Mouse (Mus musculus) cerebellum, postnatal 10 days (tissue): ENCODE measurements around the gene Phactr4.

Experiments
- DNase-seq, 2 experiments: peaks; one replicate each; pipeline ENCODE4 v3.0.0; 2021; ENCODE audit warnings: mixed read lengths in 2 of 2

Gene Phactr4

DNA sequence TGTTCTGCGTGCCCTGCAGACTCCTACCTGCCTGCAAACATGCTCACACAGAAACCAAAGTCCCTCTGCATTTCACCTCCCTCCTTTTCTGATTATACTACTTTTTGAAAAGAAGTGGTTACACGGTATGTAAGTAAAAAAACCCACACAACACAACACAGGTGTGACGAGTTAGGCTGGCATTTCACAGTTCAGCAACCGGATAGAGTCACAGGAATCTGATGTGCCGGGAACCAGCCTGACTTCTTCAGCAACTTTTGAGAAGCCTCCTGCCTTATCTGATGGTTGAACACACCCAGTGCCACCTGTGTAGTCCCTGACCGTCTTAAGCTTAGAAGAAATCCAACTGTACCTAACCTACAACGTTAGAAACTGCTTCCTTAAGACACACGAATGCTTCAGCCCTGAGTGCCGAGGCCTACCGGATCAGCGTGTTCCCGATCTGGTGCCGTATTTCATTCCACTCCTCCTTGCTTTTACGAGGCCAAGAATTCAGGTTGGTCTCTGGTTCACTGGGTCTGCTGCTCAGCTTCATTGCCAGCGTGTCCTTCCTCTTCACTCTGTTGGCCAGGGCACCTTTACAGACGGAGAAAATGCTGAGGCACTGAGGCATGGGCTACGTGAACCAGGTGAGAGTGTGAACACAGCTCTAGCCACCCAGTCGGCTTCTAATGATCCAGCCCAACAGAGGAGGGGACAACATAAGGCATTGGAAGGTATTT lies 54.6 kb downstream of the Phactr4 start:
- DNase-seq, result no peak

DNA sequence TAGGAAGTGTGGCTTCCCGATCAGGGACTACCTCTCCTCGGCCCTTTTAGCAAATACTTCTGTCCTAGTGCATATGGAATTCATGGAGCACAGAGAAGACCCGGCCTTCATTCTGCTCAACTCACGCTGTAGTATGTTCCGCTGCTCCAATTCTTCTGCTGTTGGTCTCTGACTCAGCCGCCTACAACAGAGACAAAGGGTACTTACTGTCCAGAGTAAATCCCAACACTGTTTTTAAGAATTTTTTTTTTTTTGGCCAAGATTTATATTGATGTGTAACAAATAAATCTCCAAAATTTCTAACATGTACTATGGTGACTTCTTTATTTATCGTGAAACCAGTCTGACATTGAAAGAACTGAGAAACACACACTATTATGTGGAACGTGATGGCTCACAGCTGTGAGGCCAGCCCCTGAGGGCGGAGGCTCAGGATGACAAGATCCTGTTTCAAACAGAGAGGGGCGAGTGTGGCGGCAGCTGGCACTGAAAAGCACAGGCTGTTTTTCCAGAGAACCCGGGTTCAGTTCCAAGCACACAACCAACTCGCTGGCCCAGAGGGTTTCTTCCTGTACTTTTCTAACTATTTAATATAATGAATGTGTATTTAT lies 56.7 kb downstream of the Phactr4 start:
- no peak for DNase-seq

- no peak for DNase-seq
Measured at GRCm38 (mm10) chr4:132363487-132363886, 58.8 kb downstream of the Phactr4 start.

- no peak for DNase-seq
Measured at GRCm38 (mm10) chr4:132359510-132359909, 62.8 kb downstream of the Phactr4 start.

GRCm38 (mm10) chr4:132356170-132356569 lies 66.1 kb downstream of the Phactr4 start:
- peak; percentile 54 to 59 for DNase-seq

DNA sequence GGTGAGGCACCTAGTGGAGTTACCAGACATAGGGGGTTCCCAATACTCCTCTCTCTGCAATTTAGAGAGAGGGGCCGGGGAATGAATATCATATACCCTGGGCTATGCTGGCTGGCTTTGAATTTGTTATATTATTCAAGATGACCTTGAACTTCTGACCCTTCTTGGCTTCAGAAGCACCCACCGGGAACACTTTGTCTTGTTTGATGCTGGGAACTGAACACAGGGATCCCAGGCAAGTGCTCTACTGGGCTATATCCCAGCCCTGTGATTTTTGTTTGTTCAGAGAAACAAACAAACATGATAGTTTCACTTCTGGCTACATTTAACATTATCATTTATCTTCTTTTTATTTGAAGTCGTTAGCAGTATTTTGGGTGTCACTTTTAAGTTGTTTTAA lies 66.9 kb downstream of the Phactr4 start:
- no peak for DNase-seq

- peak; percentile 33 to 37 for DNase-seq
Measured at GRCm38 (mm10) chr4:132354571-132354970, 67.7 kb downstream of the Phactr4 start.

DNA sequence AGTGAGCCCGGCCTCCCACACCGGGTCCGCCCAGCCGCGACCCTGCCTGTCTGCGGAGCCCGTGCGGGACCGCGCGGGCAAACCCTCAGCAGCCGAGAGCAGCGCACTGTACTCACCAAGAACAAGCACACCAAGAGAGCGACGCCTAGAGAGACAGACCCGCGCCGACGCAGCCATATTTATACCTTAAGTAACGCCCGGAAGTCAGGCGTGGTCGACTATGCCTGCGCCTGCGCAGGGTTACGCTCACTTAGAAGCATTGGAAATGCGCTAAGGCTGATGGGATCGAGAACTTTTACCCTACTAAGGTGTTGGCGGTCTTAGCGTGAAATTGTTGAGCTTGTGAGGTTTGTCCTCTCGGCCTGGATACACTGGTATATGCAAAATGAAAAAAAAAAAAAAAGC lies 68.8 kb downstream of the Phactr4 start, which contains the start of gene Rcc1:
TSS of gene Rcc1 (minus strand) at position 125 of the 405 bp plus-strand sequence.
- DNase-seq, result peak; percentile 84 to 91

DNA sequence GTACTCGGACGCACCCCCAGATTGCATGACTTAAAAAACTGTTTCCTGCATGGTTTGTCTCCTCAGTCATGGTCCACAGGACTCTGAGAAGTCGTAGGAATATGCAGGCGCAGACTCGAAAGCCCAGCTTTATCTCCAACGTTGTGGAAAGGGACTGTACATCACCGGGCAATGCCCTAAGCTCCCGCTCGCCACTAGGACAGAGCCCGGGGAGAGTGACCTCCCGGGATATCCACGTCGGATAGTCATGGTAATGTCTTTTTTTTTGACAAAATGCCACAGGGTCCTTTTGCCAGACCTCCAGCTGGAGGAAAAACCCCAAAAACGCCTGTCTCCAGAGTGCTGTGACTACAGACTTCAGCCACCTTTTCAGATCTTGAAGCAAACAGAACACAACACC lies 69.5 kb downstream of the Phactr4 start:
- DNase-seq, result peak; percentile 35 to 37

DNA sequence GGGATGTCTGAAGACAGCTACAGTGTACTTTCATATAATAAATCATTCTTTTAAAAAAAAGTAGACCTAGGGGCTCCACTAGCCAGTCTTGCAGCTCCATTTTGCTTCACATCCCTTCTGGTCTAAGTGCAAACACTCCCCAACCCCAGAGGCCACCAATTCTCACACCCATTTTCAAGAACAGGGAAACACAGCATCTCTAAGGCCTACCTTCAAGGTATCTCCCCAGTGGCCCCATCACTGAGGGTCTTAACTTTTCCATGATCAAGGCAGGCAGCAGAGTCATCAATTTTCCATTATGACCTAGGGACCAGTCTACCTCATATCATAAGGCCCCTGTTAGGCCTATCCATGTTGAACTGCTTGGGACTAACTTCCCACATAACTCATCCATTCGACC lies 70.9 kb downstream of the Phactr4 start:
- no peak for DNase-seq

DNA sequence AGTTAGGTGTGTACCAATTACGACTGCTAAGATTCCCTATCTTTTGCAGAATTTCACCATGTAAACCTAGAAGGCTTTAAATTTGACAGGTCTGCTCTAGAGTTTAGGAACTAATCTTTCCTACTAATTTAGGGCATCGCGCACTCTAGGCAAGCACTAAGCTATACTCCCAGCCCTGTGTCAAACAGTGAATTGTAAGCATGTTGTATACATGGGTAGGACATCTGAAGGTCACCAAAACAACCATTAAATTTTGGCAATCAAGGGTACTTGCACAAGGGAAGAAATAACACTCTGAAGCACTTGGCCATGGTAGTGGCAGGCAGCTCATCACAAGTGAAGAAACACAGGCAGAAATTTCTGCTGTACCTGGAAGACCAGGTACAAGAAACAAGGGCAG lies 71.4 kb downstream of the Phactr4 start:
- no peak for DNase-seq

GRCm38 (mm10) chr4:132350123-132350740 lies 72.1 kb downstream of the Phactr4 start:
- DNase-seq, result no peak

GRCm38 (mm10) chr4:132349495-132350122 lies 72.7 kb downstream of the Phactr4 start:
- no peak for DNase-seq

DNA sequence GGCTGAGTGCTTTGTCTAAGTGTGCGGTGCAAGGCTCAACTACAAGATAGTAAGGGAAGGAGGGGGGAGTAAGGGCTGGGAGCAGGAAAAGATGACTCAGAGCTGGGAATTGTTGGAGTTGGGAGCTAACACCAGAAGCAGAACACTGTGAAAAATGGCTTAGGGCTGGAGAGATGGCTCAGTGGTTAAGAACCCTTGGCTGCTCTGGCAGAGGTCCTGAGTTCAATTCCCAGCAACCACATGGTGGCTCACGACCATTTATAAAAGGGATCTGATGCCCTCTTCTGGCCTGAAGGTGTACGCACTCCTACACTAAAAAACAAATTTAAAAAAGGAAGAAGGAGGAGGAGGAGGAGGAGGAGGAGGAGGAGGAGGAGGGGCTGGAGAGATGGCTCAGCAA lies 75.6 kb downstream of the Phactr4 start:
- no peak for DNase-seq

GRCm38 (mm10) chr4:132346261-132346660 lies 76.0 kb downstream of the Phactr4 start:
- DNase-seq, result no peak

DNA sequence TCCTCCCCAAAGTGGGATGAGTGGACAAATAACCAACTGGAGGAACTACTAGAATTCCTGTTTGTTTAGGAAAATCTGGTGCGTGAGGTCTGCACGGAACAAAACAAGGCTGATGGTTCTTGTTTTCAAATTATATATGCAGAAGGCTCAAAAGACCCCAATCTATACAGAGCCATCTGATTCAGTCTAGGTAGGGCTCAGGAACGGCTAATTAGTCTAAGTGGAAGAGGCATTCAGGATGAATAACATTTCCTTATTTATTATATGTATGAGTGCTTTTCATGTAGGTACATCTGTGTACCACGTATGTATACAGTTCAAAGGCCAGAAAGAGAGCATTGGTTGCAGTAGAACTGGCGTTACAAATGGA lies 76.5 kb downstream of the Phactr4 start:
- no peak for DNase-seq

- peak; percentile 99 for DNase-seq
Measured at GRCm38 (mm10) chr4:132345135-132345842, 77.0 kb downstream of the Phactr4 start.

GRCm38 (mm10) chr4:132344403-132345134 lies 77.7 kb downstream of the Phactr4 start:
- no peak for DNase-seq

DNA sequence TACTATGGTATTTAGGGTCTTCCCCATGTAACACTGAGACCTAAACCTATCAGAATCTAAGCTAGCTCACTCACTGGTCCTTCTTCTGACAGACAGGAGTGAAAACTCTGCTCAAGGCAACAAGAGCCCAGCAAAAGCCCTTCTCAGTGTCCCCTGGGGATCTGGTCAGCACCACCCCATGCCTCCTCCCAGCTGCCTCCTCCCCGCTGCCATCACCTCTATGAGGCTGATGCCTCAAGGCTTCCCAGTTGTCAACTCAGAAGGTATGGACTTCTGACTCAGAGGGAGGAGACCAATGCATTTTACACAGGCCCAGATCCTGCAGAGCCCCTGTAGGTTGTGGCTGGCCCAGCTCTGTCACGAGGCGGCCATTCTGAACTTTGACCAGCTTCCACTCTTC lies 80.8 kb downstream of the Phactr4 start:
- DNase-seq, result no peak

GRCm38 (mm10) chr4:132338943-132339342 lies 83.3 kb downstream of the Phactr4 start:
- DNase-seq, result peak; percentile 87 to 90

DNA sequence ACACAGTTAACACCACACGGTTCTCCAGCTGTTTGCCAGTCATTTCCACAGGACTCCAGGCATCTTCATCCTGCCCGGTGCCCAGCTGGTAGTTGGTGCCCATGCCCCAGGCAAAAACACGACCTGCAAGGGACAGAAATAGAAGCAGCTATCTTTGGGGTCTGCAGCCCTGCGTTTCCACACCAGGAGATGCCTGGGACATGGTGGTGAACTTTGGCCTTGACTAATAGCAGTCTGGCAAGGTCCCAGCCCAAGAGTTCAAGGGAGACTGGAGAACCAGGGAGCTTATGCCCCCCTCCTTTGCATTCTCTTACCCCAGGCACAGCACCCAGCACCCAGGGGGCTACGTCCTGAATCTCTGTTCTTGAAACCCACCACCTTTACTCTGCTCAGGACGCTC lies 89.4 kb downstream of the Phactr4 start:
- no peak for DNase-seq

- DNase-seq, result no peak
Measured at GRCm38 (mm10) chr4:132331960-132332359, 90.3 kb downstream of the Phactr4 start.
